Mouse (Mus musculus) intestine, postnatal 0 days (tissue): ENCODE measurements around the gene Acot12. TPM values are rescaled to one million over a fixed set of nuclear protein-coding genes. Genes with fewer than 3 reads are reported as not detected.

Source experiments
- ATAC-seq: fragments of 200-750 bp; cut with Nextera tagmentation; 2 replicates; pipeline ENCODE4 v1.8.0; 2017; ENCODE audit warnings: mild to moderate bottlenecking, moderate TSS enrichment, moderate library complexity
- H3K27ac ChIP-seq: fragments of 300-500 bp; sonication (generic); 2 replicates; pipeline ENCODE4 v1.5.1; 2014; ENCODE audit warnings: mild to moderate bottlenecking, low read depth, low read length, moderate library complexity
- H3K27me3 ChIP-seq: fragments of 300-500 bp; sonication (generic); replicated peaks from 2 replicates; pipeline ENCODE4 v1.6.1; 2014; ENCODE audit warnings: low read length, mixed read lengths; ENCODE audit not compliant: control insufficient read depth, insufficient read depth
- H3K36me3 ChIP-seq: fragments of 300-500 bp; sonication (generic); 2 replicates; pipeline ENCODE4 v1.6.1; 2014; ENCODE audit warnings: mild to moderate bottlenecking, moderate library complexity; ENCODE audit not compliant: control insufficient read depth, insufficient read depth
- H3K4me1 ChIP-seq: fragments of 300-500 bp; sonication (generic); replicated peaks from 2 replicates; pipeline ENCODE4 v1.6.1; 2014; ENCODE audit warnings: antibody characterized with exemption, low read length, mixed read lengths; ENCODE audit not compliant: control insufficient read depth, insufficient read depth
- H3K4me2 ChIP-seq: fragments of 300-500 bp; sonication (generic); replicated peaks from 2 replicates; pipeline ENCODE4 v1.6.1; 2014; ENCODE audit warnings: low read depth, mild to moderate bottlenecking, moderate library complexity
- H3K4me3 ChIP-seq: fragments of 300-500 bp; sonication (generic); 2 replicates; pipeline ENCODE4 v1.5.1; 2014; ENCODE audit warnings: low read depth, low read length
- H3K9ac ChIP-seq: fragments of 300-500 bp; sonication (generic); 2 replicates; pipeline ENCODE4 v1.6.1; 2014; ENCODE audit warnings: mild to moderate bottlenecking, low read depth, low read length
- H3K9me3 ChIP-seq: fragments of 300-500 bp; sonication (generic); 2 replicates; pipeline ENCODE4 v1.6.1; 2016; ENCODE audit warnings: mixed run types; ENCODE audit not compliant: control insufficient read depth
- CTCF ChIP-seq: sonication (generic); IDR thresholded peaks from 2 replicates; pipeline ENCODE4 v1.5.1; 2016; ENCODE audit warnings: low read depth, mild to moderate bottlenecking, control low read depth, antibody characterized with exemption, moderate library complexity
- WGBS: fragments of 180-500 bp; shearing (Covaris S2); extraction: QIAGEN DNeasy Blood & Tissue Kit; methylation state at CpG from one replicate; pipeline ENCODE4 v1.1.7; 2014; 5-methylcytosine and 5-hydroxymethylcytosine counted together
- polyA plus RNA-seq: library from polyadenylated mRNA; unstranded; fragments of >200 nt; fragmentation: Nextera tagmentation; extraction: Ambion mirVana; gene quantifications from 2 replicates; pipeline ENCODE4 v1.2.1, GENCODE M21; 2015

Gene Acot12
- polyA plus RNA-seq, 1 experiment from 2014 or later, result 21.8 TPM

DNA sequence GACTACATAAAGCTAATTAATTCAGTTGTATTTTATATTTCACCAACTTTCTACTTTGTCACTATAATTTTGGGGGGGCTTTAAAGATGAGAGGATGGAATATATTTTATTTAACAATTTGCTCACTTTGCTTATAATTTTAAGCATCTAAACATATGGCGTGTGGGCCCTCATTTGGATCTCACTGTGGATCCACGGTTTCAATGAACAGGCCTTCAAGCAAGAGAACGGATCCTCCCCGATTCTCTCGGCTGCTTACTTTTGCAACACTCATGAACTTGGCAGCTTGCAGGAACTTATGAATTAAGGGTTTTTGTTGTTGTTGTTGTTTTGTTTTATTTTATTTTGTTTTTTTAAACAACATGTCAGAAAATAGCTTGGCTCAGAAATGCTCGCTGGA, 21.8 kb upstream of the Acot12 start:
- Histone ChIP-seq H3K36me3 (no peaks in the 10 kb centered on the region), H3K4me2 (no peak overlapping the region), H3K4me3 (no peak overlapping the region), H3K4me1 (no peaks in the 10 kb centered on the region), H3K27me3 (no peaks in the 10 kb centered on the region), H3K9ac (no peak overlapping the region), H3K27ac (no peak overlapping the region), H3K9me3 (no peaks in the 10 kb centered on the region)
- ATAC-seq, result no peak
- TF ChIP-seq CTCF, result no peak
- 92% methylated on average over 6 of the region's 6 CpGs for WGBS

- H3K9ac ChIP-seq, result no peak overlapping the region
- 65% methylated on average over 8 of the region's 8 CpGs for WGBS
- H3K4me2 ChIP-seq, result no peak overlapping the region
- H3K4me1 ChIP-seq, result no peaks in the 10 kb centered on the region
- no peaks in the 10 kb centered on the region for H3K27me3 ChIP-seq
- H3K36me3 ChIP-seq, result no peaks in the 10 kb centered on the region
- H3K27ac ChIP-seq, result no peak overlapping the region
- H3K9me3 ChIP-seq, result no peaks in the 10 kb centered on the region
- no peak overlapping the region for H3K4me3 ChIP-seq
- TF ChIP-seq CTCF, result peak; percentile 74
- ATAC-seq, result peak; percentile 64; the same call in 1 of the 2 replicates
Measured at GRCm38 (mm10) chr13:91723108-91723735, 18.1 kb upstream of the Acot12 start.

DNA sequence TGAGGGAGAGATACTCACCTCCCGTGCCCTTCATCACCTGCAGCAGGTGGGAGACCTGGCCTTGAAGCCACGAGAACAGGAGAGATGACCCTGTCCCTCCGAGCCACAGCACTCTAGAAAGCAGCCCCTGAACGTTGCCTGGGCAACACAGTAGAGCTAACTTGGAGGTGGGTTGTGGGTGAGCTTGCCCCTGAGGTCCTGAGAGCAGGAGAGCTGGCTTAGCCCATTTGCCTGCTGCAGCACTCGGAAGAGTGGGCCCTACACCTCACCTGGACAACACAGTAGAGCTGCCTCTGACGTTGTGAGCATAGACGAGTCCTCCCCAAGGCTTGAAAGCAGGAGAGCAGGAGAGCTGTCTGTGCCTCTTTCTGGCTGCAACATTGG, 17.6 kb upstream of the Acot12 start:
- ATAC-seq, result no peak
- TF ChIP-seq CTCF, result no peak
- no peak overlapping the region for H3K4me2 ChIP-seq

GRCm38 (mm10) chr13:91724211-91724610, 17.1 kb upstream of the Acot12 start:
- ATAC-seq, result peak; percentile 59
- H3K9ac ChIP-seq, result no peak overlapping the region
- no peaks in the 10 kb centered on the region for H3K4me1 ChIP-seq
- H3K4me3 ChIP-seq, result no peak overlapping the region
- TF ChIP-seq CTCF, result no peak
- H3K36me3 ChIP-seq, result no peaks in the 10 kb centered on the region
- H3K27ac ChIP-seq, result peak overlapping the region; percentile 37; the same call in 1 of the 2 replicates
- H3K9me3 ChIP-seq, result no peaks in the 10 kb centered on the region
- no peak overlapping the region for H3K4me2 ChIP-seq
- WGBS, result 52% methylated on average over 3 of the region's 3 CpGs
- H3K27me3 ChIP-seq, result no peaks in the 10 kb centered on the region

More for the DNA sequence above, 17.6 kb upstream of the Acot12 start:
- WGBS, result 83% methylated on average over 7 of the region's 7 CpGs
- Histone ChIP-seq H3K9me3 (no peaks in the 10 kb centered on the region), H3K4me1 (no peaks in the 10 kb centered on the region), H3K36me3 (no peaks in the 10 kb centered on the region), H3K9ac (no peak overlapping the region), H3K27me3 (no peaks in the 10 kb centered on the region), H3K4me3 (no peak overlapping the region), H3K27ac (peak overlapping the region; percentile 37; the same call in 1 of the 2 replicates)

- no peaks in the 10 kb centered on the region for H3K36me3 ChIP-seq
- no peaks in the 10 kb centered on the region for H3K27me3 ChIP-seq
- no peak for ATAC-seq
- WGBS, result 82% methylated on average over 3 of the region's 3 CpGs
- no peak overlapping the region for H3K4me3 ChIP-seq
- no peak for TF ChIP-seq CTCF
- no peaks in the 10 kb centered on the region for H3K9me3 ChIP-seq
- no peak overlapping the region for H3K4me2 ChIP-seq
- no peak overlapping the region for H3K27ac ChIP-seq
- H3K4me1 ChIP-seq, result no peaks in the 10 kb centered on the region
- H3K9ac ChIP-seq, result no peak overlapping the region
Measured at GRCm38 (mm10) chr13:91725130-91725529, 16.2 kb upstream of the Acot12 start.

- Histone ChIP-seq H3K27ac (no peak overlapping the region), H3K9ac (no peak overlapping the region), H3K4me1 (no peaks in the 10 kb centered on the region), H3K4me2 (no peak overlapping the region), H3K9me3 (no peaks in the 10 kb centered on the region), H3K4me3 (no peak overlapping the region), H3K36me3 (no peaks in the 10 kb centered on the region), H3K27me3 (no peaks in the 10 kb centered on the region)
- no peak for TF ChIP-seq CTCF
- no peak for ATAC-seq
Measured at GRCm38 (mm10) chr13:91727899-91728298, 13.4 kb upstream of the Acot12 start.

DNA sequence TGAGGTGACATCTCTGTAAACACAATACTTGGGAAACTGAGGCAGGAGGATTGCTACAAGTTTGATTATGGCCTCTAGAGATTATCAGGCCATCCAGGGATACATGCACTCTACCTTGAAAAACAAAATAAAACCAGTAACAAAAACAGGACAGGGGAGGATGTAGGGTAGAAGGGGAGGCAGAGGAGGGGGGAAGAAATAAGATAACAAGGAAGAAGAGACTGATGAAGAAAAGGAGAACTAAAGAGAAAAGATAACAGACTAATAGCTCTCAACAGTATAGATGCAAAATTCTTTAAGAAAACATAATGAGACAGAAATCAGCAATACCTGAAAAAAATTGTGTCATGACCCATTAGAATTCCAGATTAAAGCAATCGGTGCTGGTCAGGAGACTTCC, 4.1 kb upstream of the Acot12 start:
- no peak for TF ChIP-seq CTCF
- no peak for ATAC-seq
- Histone ChIP-seq H3K4me1 (no peaks in the 10 kb centered on the region), H3K9ac (no peak overlapping the region), H3K9me3 (no peaks in the 10 kb centered on the region), H3K4me3 (no peak overlapping the region), H3K4me2 (no peak overlapping the region), H3K27me3 (no peaks in the 10 kb centered on the region), H3K36me3 (no peaks in the 10 kb centered on the region), H3K27ac (no peak overlapping the region)
- 93% methylated on average over 1 of the region's 1 CpGs for WGBS
